Mouse (Mus musculus): ENCODE data around the gene Lmln. TPM values are rescaled to one million over a fixed set of nuclear protein-coding genes. Genes with fewer than 3 reads are reported as not detected.
"Not testable (repeated sequence)": the region's sequence is repeated elsewhere in the genome, so short reads cannot be mapped to it uniquely, and the experiment has no call there.

Lmln gene
- total RNA-seq, 2 experiments from 2014 or later = 2.2 to 3.4 TPM

DNA sequence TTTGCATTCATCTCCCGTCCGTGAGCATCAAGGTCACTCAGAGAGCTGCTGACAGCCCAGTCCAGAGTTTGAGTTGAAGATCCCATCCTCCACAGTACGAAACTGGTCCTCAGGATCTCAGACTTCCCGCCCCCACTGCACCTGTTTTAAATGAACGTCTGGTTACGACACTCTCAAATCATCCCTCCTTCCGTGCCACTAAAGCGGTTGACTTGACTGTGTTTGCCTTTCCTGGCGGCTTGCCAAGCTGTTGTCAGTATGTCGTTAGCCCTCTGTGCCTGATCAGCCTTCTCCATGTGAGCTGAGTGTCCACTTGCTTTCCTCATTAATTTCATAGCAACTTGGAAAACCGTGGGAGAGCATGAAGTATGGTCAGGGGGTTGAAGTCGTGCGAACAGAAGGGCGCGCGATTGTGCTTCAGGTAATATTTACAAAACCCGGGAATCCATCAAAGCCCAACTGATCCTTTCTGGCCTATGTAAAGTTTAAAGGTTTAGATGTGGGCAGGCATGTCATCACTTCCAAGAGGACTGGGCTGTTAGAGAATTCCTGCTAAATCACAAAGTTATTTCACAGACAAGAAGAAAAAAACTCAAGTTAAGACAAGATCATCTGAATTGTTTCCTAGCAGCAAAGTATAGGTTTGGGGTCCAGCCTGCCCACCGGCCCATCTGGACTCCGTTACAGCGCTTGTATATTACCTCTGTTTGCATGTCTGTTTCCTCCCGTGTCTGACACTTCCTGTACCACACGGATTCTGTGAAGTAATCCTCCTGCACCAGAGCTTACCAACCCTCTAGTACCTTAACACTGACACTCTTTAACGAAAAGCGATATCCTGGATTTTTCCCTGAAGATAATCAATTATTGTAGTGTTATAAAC is 61.9 kb downstream of the Lmln start:
- intact Hi-C loops (cut with DNase I) = no loop called here
- DNase-seq (ENCODE audit: low spot score) = no peak

DNA sequence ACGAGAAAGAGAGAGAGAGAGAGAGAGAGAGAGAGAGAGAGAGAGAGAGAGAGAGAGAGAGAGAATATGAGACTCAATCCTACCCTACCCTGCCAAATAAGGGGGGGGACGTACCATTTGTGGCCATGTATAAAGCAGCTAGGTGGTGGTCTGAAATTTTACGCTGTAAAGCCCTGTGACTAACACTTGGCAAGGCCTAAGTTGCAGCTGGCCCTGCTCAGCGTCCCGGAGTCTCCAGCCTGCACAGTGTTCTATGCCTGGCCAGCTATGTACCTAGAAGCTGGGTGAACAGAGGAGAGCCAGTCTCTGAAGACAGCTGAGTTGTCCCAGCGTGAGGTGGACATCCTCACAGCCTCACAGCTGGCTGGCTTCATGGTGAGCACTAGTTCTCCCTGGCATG is 64.7 kb downstream of the Lmln start:
- no peak for DNase-seq (ENCODE audit: low spot score)
- intact Hi-C loops (cut with DNase I) = no loop called here

DNA sequence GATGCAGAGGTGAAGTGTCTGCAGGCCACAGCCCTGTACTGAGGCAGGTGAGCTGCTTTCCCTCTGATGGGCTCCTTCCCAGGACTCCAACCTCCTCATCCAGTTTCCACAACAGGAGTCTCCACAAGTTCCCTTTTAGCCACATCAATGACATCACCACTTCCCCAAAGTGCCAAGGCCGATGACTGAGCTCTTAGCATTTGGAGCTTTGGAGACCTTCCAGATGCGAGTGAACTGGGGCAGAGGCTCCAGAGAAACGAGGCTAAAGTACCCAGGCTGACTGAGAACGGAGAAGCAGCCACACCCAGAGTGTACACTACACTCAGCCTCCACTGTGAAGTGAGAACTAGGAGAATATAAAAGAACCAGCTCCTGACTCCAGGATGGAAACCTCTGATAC is 68.4 kb downstream of the Lmln start:
- intact Hi-C loops (cut with DNase I) = no loop called here
- DNase-seq (ENCODE audit: low spot score) = peak; percentile 20

DNA sequence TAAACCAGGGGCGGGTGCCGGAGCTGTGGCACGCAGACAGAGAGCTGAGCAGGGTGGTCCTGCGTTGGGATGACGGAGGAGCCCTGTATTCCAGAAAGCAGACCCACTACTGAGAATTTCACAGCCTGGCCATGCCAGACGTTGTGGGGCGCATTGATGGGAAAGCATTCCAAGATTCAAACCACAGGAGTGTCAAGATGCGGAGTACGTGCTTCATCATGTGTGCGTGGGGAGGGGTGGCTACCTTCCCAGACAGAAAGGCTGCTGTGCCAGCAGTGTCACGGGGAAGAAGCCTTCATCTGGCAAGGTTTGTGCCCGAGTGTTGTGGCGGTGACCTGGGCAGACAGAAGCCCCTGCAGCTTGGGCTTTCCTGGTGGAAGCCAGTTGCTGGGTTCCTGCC is 70.9 kb downstream of the Lmln start:
- no peak for DNase-seq (ENCODE audit: low spot score)
- intact Hi-C loops (cut with DNase I) = no loop called here

DNA sequence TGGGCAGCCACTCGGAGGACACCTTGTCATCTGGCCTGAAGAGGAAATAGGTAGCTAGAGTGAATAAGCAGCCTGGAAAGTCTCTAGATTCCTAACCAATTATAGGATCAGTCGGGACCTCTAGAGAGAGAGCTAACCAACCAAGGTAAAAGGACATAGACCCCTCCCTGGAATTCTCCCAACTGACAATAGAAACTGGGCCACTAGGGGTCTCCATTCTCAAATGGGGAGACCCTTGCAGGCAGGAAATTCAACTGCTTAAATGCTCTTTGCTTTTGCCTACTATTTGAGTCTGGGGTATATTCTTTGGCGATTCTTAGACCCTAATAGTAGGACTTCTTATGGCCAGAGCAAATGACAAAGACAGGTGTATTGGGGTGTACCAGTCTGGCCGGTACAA is 72.8 kb downstream of the Lmln start:
- no peak for DNase-seq (ENCODE audit: low spot score)
- intact Hi-C loops (cut with DNase I) = no loop called here

DNA sequence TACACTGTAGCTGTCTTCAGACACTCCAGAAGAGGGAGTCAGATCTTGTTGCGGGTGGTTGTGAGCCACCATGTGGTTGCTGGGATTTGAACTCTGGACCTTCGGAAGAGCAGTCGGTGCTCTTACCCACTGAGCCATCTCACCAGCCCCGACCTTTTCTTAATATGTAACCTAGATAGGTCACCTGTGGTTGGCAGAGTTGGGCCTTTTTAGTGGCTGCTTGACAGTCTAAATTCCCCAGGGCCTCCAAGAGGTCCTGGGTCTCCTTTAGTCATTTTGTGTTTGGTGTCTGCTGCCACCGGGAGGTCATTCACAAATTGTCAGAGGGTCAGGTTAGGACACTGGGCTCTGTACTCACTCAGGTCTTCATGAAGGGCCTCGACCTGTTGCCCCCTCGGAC is 76.7 kb downstream of the Lmln start:
- intact Hi-C loops (cut with DNase I); DNase-seq (ENCODE audit: low spot score): not testable (repeated sequence)

DNA sequence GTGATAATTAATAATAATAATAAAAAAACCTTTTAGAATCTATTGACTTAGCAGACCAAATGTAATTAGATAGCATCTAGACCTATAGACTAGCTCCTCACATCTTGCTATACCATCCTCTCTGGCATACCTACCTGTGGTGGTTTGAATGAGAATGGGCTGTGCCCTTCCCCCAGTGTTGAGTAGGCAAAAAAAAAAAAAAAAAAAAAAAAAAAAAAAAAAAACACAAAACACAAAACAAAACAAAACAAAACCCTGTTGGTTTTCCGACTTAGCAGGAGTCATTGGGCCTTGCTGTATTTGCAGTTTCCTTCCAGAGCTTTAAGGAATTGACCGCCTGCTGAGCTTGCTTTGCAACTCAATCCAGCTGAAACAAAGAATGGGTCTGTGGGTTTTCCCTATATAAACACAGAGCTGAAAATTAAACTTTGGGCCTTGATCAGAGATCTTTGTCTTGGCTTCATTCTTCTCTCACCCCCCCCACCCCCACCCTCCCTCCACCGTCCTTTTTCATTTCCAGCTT is 79.5 kb downstream of the Lmln start:
- intact Hi-C loops (cut with DNase I) = no loop called here

DNA sequence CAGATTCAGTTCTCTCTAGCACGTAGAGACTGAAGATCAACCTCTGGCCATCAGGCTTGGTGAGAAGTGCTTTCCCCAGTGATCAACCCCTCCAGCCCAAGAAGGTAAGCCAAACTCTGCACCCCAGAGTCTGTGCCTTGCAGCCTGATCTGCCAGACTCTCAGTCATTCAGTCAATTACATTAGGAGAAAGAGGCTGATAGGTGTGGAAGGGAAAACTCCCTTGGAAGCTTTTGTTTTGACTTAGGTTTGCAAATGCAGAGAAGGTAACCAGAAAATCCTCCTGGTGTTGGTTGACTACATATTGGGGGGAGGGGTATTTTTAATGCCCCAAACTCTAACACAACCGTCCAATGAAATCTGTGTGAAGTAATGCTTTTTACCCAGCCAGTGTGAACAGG is 81.1 kb downstream of the Lmln start:
- intact Hi-C loops (cut with DNase I) = no loop called here
- DNase-seq (ENCODE audit: low spot score) = no peak

More for the DNA sequence above, 79.5 kb downstream of the Lmln start:
- no peak for DNase-seq (ENCODE audit: low spot score)

DNA sequence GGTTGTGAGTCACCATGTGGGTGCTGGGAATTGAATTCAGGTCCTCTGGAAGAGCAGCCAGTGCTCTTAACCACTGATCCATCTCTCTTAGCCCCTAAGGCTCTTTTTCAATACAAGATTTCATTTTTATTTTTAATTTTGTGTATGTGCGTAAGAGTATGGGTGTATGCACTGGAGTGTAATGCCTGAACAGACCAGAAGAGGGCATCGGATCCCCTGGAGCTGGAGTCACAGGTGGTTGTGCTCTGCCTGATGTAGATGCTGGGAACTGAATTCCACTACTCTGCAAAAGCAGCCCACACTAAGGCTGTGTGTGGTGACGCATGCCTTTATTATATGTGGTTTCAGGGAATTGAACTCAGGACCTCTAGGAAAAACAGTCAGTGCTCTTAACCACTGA is 83.9 kb downstream of the Lmln start:
- intact Hi-C loops (cut with DNase I) = no loop called here

DNA sequence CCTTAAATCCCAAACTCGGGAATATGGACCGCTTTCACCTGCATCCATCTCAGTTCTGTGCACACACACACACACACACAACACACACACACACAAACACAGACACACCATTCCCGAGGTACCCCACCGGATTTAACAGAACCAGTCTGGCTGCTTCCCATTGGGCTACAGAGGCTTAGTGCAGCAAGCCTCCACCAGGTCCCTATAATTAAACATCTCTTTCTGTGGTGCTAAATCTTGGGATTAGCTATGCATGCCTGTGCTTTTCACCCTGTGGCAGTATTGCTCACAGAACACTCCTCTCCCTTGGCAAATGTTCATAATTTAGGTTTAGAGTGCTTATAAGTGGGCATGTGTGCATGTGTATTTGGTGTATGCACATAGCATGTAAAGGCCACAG is 85.8 kb downstream of the Lmln start:
- intact Hi-C loops (cut with DNase I) = no loop called here
- no peak for DNase-seq (ENCODE audit: low spot score)

More for the DNA sequence above, 83.9 kb downstream of the Lmln start:
- DNase-seq (ENCODE audit: low spot score) = no peak

DNA sequence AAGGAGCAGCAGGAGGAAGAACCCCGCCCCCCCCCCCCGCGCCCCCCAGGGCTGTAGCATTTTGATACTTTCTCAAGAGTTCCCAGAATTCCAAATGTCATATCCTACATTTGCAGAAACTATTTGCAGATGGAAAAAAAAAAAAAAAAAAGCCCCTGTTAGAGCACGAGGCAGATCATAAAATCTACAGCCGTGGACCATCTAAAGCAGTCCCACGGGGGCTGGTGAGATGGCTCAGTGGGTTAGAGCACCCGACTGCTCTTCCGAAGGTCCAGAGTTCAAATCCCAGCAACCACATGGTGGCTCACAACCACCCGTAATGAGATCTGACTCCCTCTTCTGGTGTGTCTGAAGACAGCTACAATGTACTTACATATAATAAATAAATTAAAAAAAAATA is 88.6 kb downstream of the Lmln start:
- intact Hi-C loops (cut with DNase I) = loop anchor here (5.0 to 10.0 kb wide), 2 partner anchors 129 to 336 kb away; partner anchors contain the start of gene Smbd1
- not testable (repeated sequence) for DNase-seq (ENCODE audit: low spot score)

DNA sequence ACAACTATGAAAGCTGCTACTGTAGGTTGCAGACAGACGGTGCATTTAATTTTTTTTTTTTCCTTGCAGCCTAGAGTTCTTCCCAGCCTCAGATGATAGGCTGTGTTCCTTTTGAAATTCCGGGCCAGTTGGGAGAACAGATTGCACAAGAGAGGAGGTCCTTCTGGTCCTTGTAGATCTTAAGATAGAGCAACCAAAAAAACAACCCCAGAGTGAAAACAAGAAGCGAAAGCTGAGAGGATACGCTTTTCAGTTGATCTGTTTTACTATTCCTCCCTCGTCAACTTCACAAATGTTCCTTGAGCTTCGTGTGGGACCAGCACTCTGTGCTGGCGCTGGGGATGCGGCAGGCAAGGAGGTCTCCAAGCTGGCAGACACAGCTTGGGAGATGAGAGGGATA is 89.2 kb downstream of the Lmln start:
- DNase-seq (ENCODE audit: low spot score) = no peak
- intact Hi-C loops (cut with DNase I) = loop anchor here (5.0 to 10.0 kb wide), 2 partner anchors 129 to 337 kb away; partner anchors contain the start of gene Smbd1

DNA sequence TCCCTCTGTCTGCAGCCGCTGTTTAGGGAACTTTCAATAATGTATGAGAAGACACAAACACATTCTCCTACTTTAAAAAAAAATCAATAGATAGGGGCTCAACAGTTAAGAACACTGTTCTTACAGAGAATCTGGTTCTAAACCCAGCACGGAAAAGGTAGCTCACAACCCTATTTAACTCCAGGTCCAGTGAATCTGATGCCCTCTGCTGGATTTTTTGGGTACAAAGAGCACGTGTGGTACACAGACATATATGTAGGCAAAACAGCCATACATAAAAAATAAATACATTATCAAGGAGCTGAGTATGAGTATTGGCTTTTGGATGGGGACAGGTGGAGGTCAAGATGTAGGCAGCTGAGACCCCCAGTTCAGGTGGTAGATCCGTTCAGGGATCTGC is 92.7 kb downstream of the Lmln start:
- intact Hi-C loops (cut with DNase I) = loop anchor here (5.0 to 10.0 kb wide), 2 partner anchors 133 to 340 kb away; partner anchors contain the start of gene Smbd1
- DNase-seq (ENCODE audit: low spot score) = no peak

DNA sequence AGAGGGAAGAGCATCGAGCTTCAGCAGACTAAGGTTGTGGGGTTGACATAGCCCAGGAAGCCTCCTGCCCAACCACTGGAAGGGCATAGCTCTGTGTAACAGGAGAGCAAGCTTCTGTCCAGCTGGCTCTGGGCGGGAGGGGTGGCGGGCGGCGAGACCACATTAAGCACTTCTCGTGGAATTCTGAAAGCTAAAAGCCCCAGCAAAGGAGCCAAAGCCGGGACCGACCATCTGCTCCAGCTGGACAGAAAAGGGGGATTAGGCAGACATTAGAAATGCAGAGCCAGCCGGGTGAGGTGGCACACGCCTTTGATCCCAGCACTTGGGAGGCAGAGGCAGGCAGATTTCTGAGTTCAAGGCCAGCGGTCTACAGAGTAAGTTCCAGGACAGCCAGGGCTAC is 95.7 kb downstream of the Lmln start:
- DNase-seq (ENCODE audit: low spot score) = no peak
- intact Hi-C loops (cut with DNase I) = loop anchor here (10.0 kb wide), 1 partner anchor 343 kb away; the partner anchor contains the start of gene Smbd1

DNA sequence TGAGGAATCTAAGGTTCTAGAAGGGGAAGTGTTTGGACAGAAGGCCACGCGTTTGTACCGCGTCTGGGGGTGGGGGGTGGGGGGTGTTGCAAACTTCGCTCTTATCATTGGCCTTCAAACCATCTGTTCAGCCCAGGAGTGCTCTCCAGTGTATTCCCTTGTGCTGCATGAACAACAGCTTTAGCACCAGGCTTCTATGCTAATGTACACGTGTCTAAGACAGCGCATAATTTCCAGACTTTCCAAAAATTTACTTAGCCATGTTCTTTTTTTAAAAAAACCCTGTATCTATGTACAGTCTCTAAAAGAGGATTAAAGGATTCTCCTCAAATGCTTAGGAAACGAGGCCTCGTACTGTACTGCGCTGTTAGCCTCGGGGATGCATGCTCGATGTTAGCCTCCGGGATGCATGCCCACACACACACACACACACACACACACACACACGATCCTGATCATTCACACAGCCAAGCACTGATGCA is 96.3 kb downstream of the Lmln start:
- DNase-seq (ENCODE audit: low spot score) = no peak
- intact Hi-C loops (cut with DNase I) = loop anchor here (10.0 kb wide), 1 partner anchor 344 kb away; the partner anchor contains the start of gene Smbd1

DNA sequence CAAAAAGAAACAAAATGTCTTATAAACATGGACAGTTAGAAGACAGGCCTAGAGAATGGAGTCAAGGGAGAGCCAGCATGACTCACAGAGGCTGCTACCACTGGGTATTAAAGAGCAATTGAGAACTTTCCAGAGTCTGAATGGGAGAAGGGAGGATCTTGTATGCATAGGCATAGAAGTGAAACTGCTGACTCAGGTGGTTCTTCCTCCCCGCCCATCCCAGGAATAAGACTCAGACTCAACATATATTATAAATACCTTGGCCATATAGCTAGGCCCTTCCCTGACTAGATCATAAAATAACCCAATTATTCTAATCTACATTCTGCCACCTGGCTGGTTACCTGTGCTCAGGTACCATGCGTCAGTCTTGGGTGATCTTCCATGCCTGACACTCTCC is 97.0 kb downstream of the Lmln start:
- intact Hi-C loops (cut with DNase I) = loop anchor here (10.0 kb wide), 1 partner anchor 345 kb away; the partner anchor contains the start of gene Smbd1
- no peak for DNase-seq (ENCODE audit: low spot score)

DNA sequence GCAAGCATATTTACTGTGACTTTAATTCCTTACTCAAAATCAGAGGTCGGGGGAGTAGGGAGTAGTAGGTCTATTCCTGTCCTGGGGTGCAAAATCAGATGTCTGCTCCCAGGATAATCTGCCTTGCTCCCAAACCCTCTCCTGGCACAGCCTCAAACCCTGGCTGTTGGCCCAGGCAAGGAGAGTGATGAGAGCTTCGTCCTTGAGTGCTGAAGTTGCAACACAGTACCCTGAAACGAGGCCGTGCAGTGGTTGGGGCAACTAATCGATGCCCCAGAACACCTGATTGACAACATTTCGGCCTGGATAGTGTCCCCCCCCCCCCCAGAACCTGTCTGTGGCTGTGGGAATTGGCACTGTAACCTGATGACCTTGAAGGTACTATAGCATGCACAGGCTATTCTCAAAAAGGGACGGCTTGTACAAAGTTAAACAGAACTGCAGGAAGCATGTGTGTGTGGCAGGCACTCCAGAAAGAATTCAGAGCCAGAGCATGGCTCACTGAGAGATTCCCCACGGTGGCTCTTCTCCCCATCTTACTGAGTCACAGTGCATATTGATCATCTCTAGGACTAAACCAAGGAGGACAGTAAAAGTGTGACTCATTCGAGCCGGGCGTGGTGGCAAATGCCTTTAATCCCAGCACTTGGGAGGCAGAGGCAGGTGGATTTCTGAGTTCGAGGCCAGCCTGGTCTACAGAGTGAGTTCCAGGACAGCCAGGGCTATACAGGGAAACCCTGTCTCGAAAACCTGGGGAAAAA is 101.2 kb downstream of the Lmln start:
- DNase-seq (ENCODE audit: low spot score) = no peak
- intact Hi-C loops (cut with DNase I) = no loop called here

DNA sequence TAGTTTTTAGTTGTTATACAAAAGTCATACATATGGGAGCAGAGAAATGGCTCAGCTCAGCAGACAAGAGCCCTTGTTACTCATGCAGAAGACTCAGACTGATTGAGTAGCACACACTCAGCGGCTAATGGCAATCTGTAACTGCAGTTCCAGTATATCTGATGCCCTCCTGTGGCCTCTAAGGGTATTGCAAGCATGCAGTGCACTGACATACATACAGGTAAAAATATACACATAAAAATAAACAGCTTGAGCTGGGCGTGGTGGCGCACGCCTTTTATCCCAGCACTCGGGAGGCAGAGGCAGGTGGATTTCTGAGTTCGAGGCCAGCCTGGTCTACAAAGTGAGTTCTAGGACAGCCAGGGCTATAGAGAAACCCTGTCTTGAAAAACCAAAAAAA is 104.0 kb downstream of the Lmln start:
- intact Hi-C loops (cut with DNase I); DNase-seq (ENCODE audit: low spot score): not testable (repeated sequence)

DNA sequence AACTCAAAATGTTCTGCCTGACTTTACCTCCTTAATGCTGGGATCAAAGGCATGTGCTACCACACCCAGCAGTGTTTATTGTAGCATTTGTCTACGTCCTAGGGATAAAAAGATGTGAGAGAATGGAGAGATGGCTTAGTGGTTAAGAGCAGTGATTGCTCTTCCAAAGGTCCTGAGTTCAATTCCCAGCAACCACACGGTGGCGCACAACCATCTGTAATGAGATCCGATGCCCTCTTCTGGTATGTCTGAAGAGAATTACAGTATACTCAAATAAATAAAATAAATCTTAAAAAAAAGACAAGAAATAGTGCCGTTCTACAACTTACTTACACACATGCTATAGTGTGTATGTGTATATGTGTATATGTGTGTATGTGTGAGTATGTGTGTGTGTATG is 105.2 kb downstream of the Lmln start:
- no peak for DNase-seq (ENCODE audit: low spot score)
- intact Hi-C loops (cut with DNase I) = no loop called here

DNA sequence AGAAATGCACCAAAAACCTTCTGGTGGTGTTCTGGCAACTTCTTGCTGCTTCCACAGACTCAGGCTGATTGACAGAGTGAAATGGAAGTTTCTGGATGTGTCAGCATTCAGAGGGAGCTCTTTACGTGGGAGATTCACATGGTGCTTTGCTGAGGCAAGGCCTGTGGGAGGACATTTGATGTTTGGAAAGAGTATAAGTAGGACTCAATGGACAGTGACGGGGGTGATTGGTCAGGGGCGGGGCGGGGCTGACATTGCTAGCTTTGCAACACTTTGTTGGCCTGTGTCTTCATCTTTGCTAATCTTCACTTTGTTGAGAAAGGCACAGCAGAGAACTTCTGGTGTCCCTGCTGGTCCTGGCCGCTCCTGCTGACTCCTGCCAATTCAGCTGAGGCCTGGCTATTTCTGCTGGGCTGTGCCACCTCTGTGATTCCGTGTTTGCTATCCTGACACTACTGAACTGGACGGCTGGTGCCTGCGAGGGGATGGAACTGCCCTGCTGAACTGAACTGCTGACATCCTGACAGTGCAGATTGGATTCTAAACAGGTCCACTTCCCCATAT is 107.2 kb downstream of the Lmln start:
- intact Hi-C loops (cut with DNase I) = no loop called here
- DNase-seq (ENCODE audit: low spot score) = no peak

All from heart, postnatal 25 days (tissue).